Mouse (Mus musculus) embryo, embryonic 10.5 days (tissue): Measurements from ENCODE around the gene Rapgef3.
A peak's percentile ranks its signal among the peaks of the same experiment; 100 is the strongest.

Experiments
- DNase-seq: peaks from one replicate; pipeline ENCODE4 v3.0.0-alpha.2; 2015; ENCODE audit warnings: low spot score

Rapgef3 gene

DNA sequence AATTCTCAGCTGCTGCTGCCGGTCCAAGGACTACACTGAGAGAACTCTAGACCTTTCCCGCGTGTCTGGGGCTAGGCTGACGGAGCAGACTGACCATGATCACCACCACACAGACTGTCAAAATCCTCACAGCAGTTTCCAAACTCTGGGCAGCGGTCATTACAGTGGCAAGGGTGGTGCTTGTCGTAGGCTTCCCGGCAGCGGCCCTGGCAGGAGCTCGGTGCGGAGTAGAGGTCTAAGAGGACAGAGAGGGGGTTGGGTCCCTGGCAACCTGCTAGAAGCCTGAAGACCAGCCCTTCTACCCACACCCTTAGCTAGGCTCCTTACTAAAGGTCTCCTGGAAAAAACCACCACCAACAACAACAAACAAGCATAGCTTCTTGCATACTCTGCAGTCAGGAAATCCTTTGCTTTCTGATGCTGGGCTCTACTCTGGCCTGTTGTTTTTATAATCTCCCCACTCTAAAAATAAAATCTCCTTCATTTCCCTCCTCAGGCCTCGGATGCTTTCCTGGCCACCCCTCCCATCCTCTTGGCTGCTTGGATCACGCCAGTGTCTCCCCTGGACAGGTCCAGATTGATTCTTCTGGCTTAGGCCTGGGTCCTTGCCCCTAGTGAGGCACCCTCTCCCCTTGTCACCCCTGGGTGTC, 47.6 kb downstream of the Rapgef3 start:
- DNase-seq, result no peak

DNA sequence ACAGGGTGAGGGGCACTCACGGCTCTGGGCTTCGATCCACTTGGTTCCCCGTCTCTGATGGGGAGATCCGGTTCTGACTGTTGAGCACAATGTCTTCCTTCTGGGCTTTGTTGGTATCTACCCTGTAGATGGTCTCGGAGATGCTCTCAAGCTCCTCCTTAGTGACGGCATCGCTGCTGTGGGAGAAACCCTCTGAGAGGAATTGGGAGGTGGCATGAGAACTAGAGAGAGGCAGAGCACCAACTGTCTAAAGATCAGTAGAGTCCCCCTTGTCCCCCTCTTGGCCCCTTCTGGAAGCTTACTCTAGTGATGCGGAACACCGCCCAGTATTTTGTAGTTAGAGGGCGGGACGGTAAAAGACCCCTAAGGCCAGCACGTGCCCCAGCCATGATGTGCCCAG, 48.3 kb downstream of the Rapgef3 start:
- no peak for DNase-seq

DNA sequence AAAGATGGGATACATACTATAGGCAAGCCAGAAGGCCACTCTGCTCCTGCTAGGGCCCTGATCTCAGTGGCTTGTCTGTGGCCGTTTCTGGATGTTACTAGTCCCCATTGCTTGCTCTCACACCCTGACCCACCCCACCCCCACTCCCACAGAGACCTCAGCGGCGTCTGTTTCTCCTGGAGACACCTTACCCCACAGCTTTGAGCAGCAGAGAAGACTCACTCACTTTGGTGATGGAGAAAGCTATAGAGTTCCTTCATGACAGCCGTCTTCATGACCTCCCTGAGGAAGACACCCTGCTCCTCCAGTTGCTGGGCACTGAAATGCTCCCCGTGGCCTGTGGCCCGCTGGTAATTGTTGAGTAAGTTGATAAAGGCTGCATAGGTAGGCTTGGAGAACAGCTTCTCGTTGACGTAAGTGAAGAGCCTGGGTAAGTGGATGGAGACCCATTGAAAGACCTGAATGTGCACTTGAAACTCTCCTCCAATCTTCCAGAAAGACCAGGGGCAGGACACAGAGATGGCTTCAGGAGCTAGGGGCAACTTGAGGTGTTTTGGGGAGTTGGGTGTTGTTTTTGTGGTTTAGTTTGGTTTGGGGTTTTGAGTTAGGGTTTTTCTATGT, 49.1 kb downstream of the Rapgef3 start:
- no peak for DNase-seq

DNA sequence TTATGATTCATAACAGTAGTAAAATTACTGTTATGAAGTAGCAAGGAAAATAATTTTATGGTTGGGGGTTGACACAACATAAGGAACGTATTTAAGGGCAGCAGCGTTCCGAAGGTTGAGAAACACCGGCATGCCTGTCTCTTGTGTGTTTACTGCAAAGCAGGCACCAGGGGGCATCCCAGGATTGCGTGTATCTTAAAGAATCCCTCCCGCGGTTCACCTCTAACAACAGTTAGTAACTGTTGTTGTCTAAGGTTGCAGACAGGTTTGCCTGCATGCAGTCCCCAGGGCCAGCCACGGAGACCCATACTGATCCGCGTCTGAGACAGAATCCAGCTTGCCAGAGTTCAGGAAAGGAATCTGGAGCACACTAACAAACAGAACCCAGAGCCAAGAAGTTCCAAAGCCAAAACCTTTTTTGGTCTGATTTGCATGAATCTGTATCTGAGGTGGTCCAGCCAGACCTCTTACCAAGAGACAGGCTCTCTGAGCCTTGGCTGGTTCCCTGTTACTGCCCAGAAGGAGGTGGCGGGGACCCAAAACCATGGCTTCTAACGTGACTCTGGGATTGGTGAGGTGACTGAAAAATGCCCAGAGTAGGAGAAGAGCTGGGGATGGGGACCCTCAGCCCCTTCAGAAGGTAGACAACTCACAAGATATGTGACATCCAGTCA, 49.8 kb downstream of the Rapgef3 start:
- peak; percentile 83 for DNase-seq

DNA sequence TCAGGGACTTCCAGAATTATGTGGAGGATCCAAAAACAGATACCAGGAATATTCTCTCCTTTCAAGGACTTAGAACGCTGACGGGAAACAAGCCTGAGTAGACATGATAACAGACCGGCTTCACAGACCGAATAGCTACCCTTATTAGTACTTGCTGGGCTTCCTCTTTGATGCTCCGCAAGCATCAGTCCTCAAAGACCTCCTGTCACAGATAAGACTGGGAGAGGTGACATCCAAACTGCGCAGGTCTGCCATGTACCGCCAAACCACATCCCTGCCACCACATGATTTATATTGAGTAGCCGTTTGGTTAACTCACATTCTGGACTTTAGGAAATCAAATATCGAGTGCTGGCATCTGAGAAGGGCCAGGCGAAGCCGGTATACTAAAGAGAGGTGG, 51.0 kb downstream of the Rapgef3 start:
- DNase-seq, result no peak

DNA sequence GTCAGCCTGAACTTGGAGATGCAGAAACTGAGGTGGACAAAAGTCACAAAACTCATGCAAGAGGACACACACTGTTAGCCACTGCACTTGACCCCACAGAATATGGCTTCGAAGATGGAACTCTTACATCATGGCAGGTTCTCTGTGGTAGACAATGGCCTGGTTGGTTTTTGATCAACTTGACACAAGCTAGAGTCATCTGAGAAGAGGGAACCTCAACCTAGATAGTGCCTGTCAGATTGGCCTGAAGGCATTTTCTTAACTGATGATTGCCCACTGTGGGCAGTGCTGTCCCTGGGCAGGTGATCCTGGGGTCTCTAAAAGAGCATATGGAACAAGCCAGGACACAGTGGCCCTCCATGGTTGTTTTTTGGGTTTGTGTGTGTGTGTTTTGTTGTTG, 52.0 kb downstream of the Rapgef3 start:
- no peak for DNase-seq

DNA sequence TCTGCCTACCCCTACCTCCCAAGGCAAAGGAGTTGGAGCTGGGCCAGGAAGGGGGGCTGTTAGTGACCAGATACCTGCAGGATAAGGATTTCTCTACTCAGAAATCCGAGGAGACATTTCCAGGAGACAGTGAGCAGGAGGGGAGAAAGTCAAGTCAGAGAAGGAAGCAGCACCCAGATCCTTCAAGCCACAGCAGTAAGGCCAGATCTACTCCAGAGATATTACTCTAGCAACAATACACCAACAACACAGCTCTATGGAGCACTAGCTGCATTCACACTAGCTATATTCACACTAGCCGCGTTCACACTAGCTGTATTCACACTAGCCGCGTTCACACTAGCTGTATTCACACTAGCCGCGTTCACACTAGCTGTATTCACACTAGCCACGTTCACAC, 52.7 kb downstream of the Rapgef3 start:
- DNase-seq, result no peak

DNA sequence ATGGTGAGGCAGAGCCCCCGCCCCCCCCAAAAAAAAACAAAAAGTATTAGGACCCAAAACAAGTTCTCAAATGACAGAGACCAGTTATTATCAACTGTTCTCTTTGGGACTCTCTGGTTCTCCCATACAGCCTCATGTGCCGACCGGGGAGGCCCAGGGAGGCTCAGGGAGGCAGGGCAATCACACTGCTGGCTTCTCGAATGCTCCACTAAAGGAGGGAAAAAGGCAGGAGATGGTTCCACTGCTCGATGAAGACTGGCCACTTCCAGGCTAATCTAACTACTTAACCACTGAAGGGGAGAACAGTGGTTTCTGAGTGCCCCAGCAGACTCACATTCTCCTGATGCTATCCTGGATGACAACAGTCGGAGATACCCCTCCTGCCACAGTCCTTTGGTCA, 55.2 kb downstream of the Rapgef3 start:
- no peak for DNase-seq

DNA sequence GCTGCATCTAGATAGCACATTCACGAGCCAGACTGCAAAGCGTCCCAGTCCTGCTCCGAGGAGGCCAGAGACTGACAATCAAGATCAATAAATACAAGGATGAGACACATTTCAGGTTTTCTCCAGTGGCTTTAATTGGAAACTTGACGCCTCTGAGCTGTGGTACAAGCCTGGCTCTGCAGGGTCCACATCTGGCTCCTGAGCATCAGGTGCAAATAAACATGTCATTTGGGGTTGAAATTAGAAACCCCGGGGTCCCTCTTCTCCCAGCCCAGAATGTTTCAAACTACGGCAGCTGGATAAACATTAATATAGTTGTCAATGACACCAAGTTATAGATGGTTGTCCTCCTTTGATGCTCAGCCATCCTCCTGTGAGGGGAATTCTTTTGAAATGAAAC, 56.9 kb downstream of the Rapgef3 start:
- peak; percentile 22 for DNase-seq

DNA sequence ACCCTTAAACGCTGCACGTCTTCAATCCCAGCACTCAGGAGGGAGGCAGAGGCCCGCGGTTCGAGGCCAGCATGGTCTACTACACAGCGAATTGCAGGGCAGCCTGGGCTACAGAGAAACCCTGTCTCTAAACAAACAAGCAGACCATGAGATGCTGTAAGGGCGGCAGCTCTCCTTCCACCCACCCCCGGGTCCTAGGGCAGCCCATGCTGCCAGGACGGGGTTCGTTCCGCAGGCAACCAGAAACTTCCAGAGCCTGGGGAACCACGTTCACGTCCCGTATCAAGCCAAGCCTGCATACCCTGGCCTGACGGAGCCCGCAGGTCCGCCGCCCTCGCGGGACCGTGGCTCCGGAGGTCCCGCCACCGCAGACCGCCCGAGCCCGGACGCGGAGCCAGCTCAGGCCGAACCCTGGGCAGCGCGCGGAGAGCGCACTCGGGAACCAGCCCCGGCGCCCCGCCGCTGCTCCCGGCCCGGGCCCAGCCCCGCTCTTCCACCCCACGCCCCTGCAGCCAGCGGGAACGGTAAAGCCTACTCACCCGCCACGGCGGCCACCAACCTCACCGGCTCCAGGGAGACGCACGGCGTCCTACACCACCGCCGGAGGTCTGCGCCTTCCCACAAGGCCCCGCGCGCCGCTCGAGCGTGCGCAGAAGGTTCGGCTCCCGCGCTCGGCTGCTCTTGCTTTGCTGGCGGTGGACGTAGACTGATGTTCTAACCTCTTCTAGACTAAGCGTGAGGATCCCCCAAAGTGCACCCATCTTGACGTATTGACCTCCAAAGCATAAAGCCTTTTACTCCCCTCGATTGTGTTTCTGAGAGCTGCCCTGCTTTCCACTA, 62.3 kb downstream of the Rapgef3 start, which contains the start of gene Rpap3:
TSS of gene Rpap3 (minus strand) at position 615 of the 840 bp plus-strand sequence.
- peak; percentile 90 for DNase-seq

DNA sequence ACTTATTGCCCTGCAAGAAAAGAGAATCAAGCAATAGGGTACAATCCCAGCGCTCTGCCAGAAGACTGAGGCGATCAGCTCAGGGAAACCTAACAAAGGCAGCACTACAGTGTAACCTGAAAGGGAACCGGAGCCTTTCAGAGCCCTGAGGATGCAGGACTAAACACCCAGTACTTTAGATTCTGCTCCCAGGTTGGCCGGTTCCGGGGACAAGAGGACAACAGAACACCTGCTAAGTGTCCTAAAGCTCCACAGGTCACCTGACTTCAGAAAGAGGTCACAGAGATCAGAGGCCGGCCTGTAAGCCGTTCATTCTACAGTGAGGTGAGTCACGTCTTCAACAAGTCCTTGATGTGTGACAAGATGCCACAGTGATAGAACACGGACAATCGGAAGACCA, 71.2 kb downstream of the Rapgef3 start:
- DNase-seq, result no peak
